Mouse (Mus musculus): ENCODE data around the gene Sertad4.

GRCm38 (mm10) chr1:192832338-192832737, 23.2 kb downstream of the Sertad4 start:
- no peak for TF ChIP-seq CTCF (IDR thresholded peaks at IDR 0.05)
- TF ChIP-seq EP300 (IDR thresholded peaks at IDR 0.05; ENCODE audit: insufficient read depth, low read depth, low read length), result no peak
- TF ChIP-seq POLR2A (IDR thresholded peaks at IDR 0.05; ENCODE audit: insufficient read depth, low read depth, low read length), result no peak

Measured in heart, adult 2 months (tissue).